Mouse (Mus musculus) myocyte (in vitro differentiated cells): Measurements from ENCODE around the gene 1600002K03Rik. TPM values are rescaled to one million over a fixed set of nuclear protein-coding genes. Genes with fewer than 3 reads are reported as not detected.

Source experiments
- H3K27me3 ChIP-seq: one replicate; pipeline ENCODE4 v1.6.1; 2011; ENCODE audit not compliant: control insufficient read depth, insufficient read depth, insufficient read length
- H3K36me3 ChIP-seq: one replicate; pipeline ENCODE4 v1.6.1; 2011; ENCODE audit not compliant: control insufficient read depth, insufficient read depth
- H3K4me2 ChIP-seq: one replicate; pipeline ENCODE4 v1.6.1; 2011; ENCODE audit warnings: low read depth, control low read depth
- H3K4me3 ChIP-seq: one replicate; pipeline ENCODE4 v1.5.1; 2011; ENCODE audit warnings: mild to moderate bottlenecking, control low read depth, moderate library complexity
- H3K79me2 ChIP-seq: one replicate; pipeline ENCODE4 v1.6.1; 2011; ENCODE audit not compliant: control insufficient read depth, insufficient read depth
- H3ac ChIP-seq: one replicate; pipeline ENCODE4 v1.6.1; 2011; ENCODE audit not compliant: control insufficient read depth, insufficient read length
- CEBPB ChIP-seq: IDR thresholded peaks from 2 replicates; pipeline ENCODE4 v1.6.1; 2011; ENCODE audit warnings: mild to moderate bottlenecking, moderate library complexity; ENCODE audit not compliant: poor library complexity, insufficient read depth, severe bottlenecking
- E2F4 ChIP-seq: IDR thresholded peaks from one replicate; pipeline ENCODE4 v1.6.1; 2011; ENCODE audit warnings: mild to moderate bottlenecking, control low read depth, moderate library complexity; ENCODE audit not compliant: insufficient read depth
- MAX ChIP-seq: IDR thresholded peaks from one replicate; pipeline ENCODE4 v1.6.1; 2011; ENCODE audit warnings: low read depth, mild to moderate bottlenecking, control low read depth
- MYOD1 ChIP-seq, 3 experiments: IDR thresholded peaks; one replicate each; pipeline ENCODE4 v1.6.1; 2011; ENCODE audit warnings: control low read depth in 2 of 3, low read depth in 2 of 3, mild to moderate bottlenecking in 2 of 3, moderate library complexity in 1 of 3; ENCODE audit not compliant: insufficient read length in 2 of 3, control insufficient read depth in 1 of 3
- MYOG ChIP-seq, 3 experiments: IDR thresholded peaks; one replicate each; pipeline ENCODE4 v1.6.1; 2011; ENCODE audit warnings: control low read depth in 2 of 3, low read depth in 2 of 3, mild to moderate bottlenecking in 2 of 3; ENCODE audit not compliant: insufficient read length in 2 of 3, control insufficient read depth in 1 of 3, insufficient read depth in 1 of 3
- POLR2A ChIP-seq: IDR thresholded peaks from one replicate; pipeline ENCODE4 v1.6.1; 2011; ENCODE audit warnings: low read depth, mild to moderate bottlenecking, control low read depth, moderate library complexity; ENCODE audit not compliant: insufficient read length
- POLR2AphosphoS2 ChIP-seq: IDR thresholded peaks from one replicate; pipeline ENCODE4 v1.6.1; 2011; ENCODE audit warnings: low read depth, control low read depth; ENCODE audit not compliant: insufficient read length
- REST ChIP-seq: IDR thresholded peaks from one replicate; pipeline ENCODE4 v1.6.1; 2011; ENCODE audit warnings: mild to moderate bottlenecking, control low read depth, moderate library complexity; ENCODE audit not compliant: insufficient read depth, insufficient read length
- SRF ChIP-seq: IDR thresholded peaks from one replicate; pipeline ENCODE4 v1.6.1; 2011; ENCODE audit warnings: low read depth; ENCODE audit not compliant: control insufficient read depth, insufficient read length
- TCF12 ChIP-seq: IDR thresholded peaks from one replicate; pipeline ENCODE4 v1.6.1; 2011; ENCODE audit warnings: mild to moderate bottlenecking, control low read depth; ENCODE audit not compliant: poor library complexity, insufficient read depth, severe bottlenecking
- TCF3 ChIP-seq: IDR thresholded peaks from one replicate; pipeline ENCODE4 v1.6.1; 2011; ENCODE audit warnings: low read depth, control low read depth; ENCODE audit not compliant: insufficient read length
- USF1 ChIP-seq: IDR thresholded peaks from one replicate; pipeline ENCODE4 v1.6.1; 2011; ENCODE audit warnings: low read depth, mild to moderate bottlenecking, control low read depth, moderate library complexity
- polyA plus RNA-seq: library from polyadenylated mRNA; unstranded; fragments of >200 nt; fragmentation: generic; extraction: Trizol; gene quantifications from one replicate; pipeline ENCODE4 v1.2.1, GENCODE M21; 2012; ENCODE audit warnings: missing spikeins

Gene 1600002K03Rik
- polyA plus RNA-seq, 1 experiment, result 23.5 TPM

GRCm38 (mm10) chr10:80138553-80139438 is 33.9 kb upstream of the 1600002K03Rik start, which contains the start of gene Atp5d:
Gene Atp5d (plus strand): TSS chr10:80138632.
- peak within 1 kb of the TSS; percentile 33 for H3ac ChIP-seq
- H3K4me2 ChIP-seq, result peak within 1 kb of the TSS; percentile 98
- H3K27me3 ChIP-seq, result no peaks in the 10 kb centered on the region
- peak; percentile 44 for TF ChIP-seq USF1
- TF ChIP-seq MYOD1 (IDR thresholded peaks at IDR 0.05; ENCODE audit: control insufficient read depth in 1 of 3, insufficient read length in 2 of 3, low read depth in 2 of 3), result peak in 1 of 3 experiments; percentile 17
- peak; percentile 43 for TF ChIP-seq SRF
- TF ChIP-seq POLR2AphosphoS2, result peak; percentile 79
- TF ChIP-seq CEBPB, result no peak
- TF ChIP-seq E2F4, result no peak
- TF ChIP-seq POLR2A, result peak; percentile 93
- H3K79me2 ChIP-seq, result peaks cover 15% of the 10 kb centered on the region
- no peaks in the 10 kb centered on the region for H3K36me3 ChIP-seq
- peak within 1 kb of the TSS; percentile 31 for H3K4me3 ChIP-seq

DNA sequence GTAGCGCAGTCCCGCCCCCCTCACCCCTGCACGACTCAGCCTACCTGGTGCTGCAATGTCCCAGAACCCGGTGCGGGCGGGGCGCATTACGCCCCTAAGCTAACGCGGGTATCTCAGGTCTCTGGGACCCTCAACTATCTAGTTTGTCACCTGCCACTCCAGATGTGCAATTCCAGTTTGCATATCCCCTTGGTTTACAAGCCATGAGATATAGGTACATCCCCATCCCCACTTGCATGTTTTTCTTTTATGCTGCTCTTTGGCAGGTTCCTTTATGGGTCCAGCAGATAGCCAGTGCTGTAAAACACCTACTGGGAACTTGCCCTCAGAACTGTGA is 33.3 kb upstream of the 1600002K03Rik start:
- peak overlapping the region; percentile 31 for H3K4me3 ChIP-seq
- H3K4me2 ChIP-seq, result peak overlapping the region; percentile 98
- H3K36me3 ChIP-seq, result peaks cover 6% of the 10 kb centered on the region
- H3ac ChIP-seq, result peak overlapping the region; percentile 33
- no peaks in the 10 kb centered on the region for H3K27me3 ChIP-seq
- TF ChIP-seq TCF3 (no peak), E2F4 (no peak), POLR2AphosphoS2 (no peak), CEBPB (no peak), TCF12 (no peak), POLR2A (no peak), MYOG (IDR thresholded peaks at IDR 0.05; ENCODE audit: control insufficient read depth in 1 of 3, insufficient read depth in 1 of 3, insufficient read length in 2 of 3, low read depth in 2 of 3) (no peak), REST (no peak), SRF (no peak), USF1 (no peak), MAX (no peak), MYOD1 (IDR thresholded peaks at IDR 0.05; ENCODE audit: control insufficient read depth in 1 of 3, insufficient read length in 2 of 3, low read depth in 2 of 3) (no peak)
- peaks cover 21% of the 10 kb centered on the region for H3K79me2 ChIP-seq

GRCm38 (mm10) chr10:80139975-80140665 is 32.6 kb upstream of the 1600002K03Rik start:
- Histone ChIP-seq H3K79me2 (peaks cover 28% of the 10 kb centered on the region), H3K36me3 (peaks cover 13% of the 10 kb centered on the region), H3K27me3 (no peaks in the 10 kb centered on the region), H3K4me3 (no peak overlapping the region), H3ac (no peak overlapping the region), H3K4me2 (no peak overlapping the region)
- TF ChIP-seq TCF12 (no peak), MYOG (IDR thresholded peaks at IDR 0.05; ENCODE audit: control insufficient read depth in 1 of 3, insufficient read depth in 1 of 3, insufficient read length in 2 of 3, low read depth in 2 of 3) (no peak), CEBPB (no peak), TCF3 (no peak), MAX (no peak), POLR2A (no peak), SRF (no peak), E2F4 (no peak), REST (no peak), POLR2AphosphoS2 (no peak), USF1 (no peak), MYOD1 (IDR thresholded peaks at IDR 0.05; ENCODE audit: control insufficient read depth in 1 of 3, insufficient read length in 2 of 3, low read depth in 2 of 3) (no peak)

DNA sequence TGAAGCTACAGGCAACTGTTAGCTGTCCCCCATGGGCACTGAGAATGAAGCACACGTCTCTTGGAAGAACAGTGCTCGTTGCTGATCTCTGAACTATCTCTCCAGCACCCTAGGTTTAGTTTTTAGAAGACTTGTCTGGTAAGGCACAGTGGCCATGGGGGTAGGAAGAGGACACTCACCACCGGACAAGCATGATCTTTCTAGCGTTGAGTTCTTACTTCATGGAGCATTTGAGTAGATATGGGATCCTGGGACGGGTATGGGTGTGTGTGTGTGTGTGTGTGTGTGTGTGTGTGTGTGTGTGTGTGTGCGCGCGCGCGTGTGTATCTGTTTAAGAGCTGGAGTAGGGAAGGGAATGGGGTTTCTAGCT is 32.1 kb upstream of the 1600002K03Rik start, which contains the start of gene Cbarp:
TSS of gene Cbarp (minus strand) at position 170 of the 370 bp plus-strand sequence.
- peaks cover 31% of the 10 kb centered on the region for H3K79me2 ChIP-seq
- H3ac ChIP-seq, result no peak within 1 kb of the TSS

More for the DNA sequence above, 32.1 kb upstream of the 1600002K03Rik start, which contains the start of gene Cbarp:
- H3K4me3 ChIP-seq, result peak within 1 kb of the TSS; percentile 63
- peaks cover 15% of the 10 kb centered on the region for H3K36me3 ChIP-seq
- H3K4me2 ChIP-seq, result peak within 1 kb of the TSS; percentile 91
- no peaks in the 10 kb centered on the region for H3K27me3 ChIP-seq
- TF ChIP-seq E2F4 (no peak), TCF3 (no peak), REST (no peak), MYOG (IDR thresholded peaks at IDR 0.05; ENCODE audit: control insufficient read depth in 1 of 3, insufficient read depth in 1 of 3, insufficient read length in 2 of 3, low read depth in 2 of 3) (no peak), SRF (no peak)
